Mouse (Mus musculus) hindbrain, embryonic 11.5 days (tissue): ENCODE data around the gene Pga5. TPM values are rescaled to one million over a fixed set of nuclear protein-coding genes. Genes with fewer than 3 reads are reported as not detected.

ENCODE experiments used
- ATAC-seq: fragments of 200-750 bp; cut with Nextera tagmentation; 2 replicates; pipeline ENCODE4 v1.8.0; 2017; ENCODE audit warnings: mild to moderate bottlenecking, moderate TSS enrichment, moderate library complexity; ENCODE audit not compliant: low FRiP score
- DNase-seq: peaks from one replicate; pipeline ENCODE4 v3.0.0-alpha.2; 2015; ENCODE audit warnings: low spot score
- H3K27ac ChIP-seq: fragments of 300-500 bp; sonication (generic); 2 replicates; pipeline ENCODE4 v1.5.1; 2014; ENCODE audit warnings: mild to moderate bottlenecking, low read depth, low read length
- H3K27me3 ChIP-seq: fragments of 300-500 bp; sonication (generic); 2 replicates; pipeline ENCODE4 v1.6.1; 2014; ENCODE audit warnings: mild to moderate bottlenecking, low read length, moderate library complexity, mixed read lengths; ENCODE audit not compliant: control insufficient read depth, insufficient read depth
- H3K36me3 ChIP-seq: fragments of 300-500 bp; sonication (generic); 2 replicates; pipeline ENCODE4 v1.6.1; 2014; ENCODE audit warnings: mild to moderate bottlenecking, low read length, moderate library complexity, mixed read lengths; ENCODE audit not compliant: control insufficient read depth, insufficient read depth
- H3K4me1 ChIP-seq: fragments of 300-500 bp; sonication (generic); replicated peaks from 2 replicates; pipeline ENCODE4 v1.6.1; 2014; ENCODE audit warnings: low read length, mixed read lengths; ENCODE audit not compliant: control insufficient read depth, insufficient read depth
- H3K4me2 ChIP-seq: fragments of 300-500 bp; sonication (generic); replicated peaks from 2 replicates; pipeline ENCODE4 v1.6.1; 2014; ENCODE audit warnings: mild to moderate bottlenecking, low read depth, low read length
- H3K4me3 ChIP-seq: fragments of 300-500 bp; sonication (generic); 2 replicates; pipeline ENCODE4 v1.5.1; 2014; ENCODE audit warnings: low read depth, low read length
- H3K9ac ChIP-seq: fragments of 300-500 bp; sonication (generic); 2 replicates; pipeline ENCODE4 v1.6.1; 2014; ENCODE audit warnings: low read depth, low read length
- H3K9me3 ChIP-seq: fragments of 300-500 bp; sonication (generic); 2 replicates; pipeline ENCODE4 v1.6.1; 2016; ENCODE audit warnings: low read length; ENCODE audit not compliant: control insufficient read depth
- WGBS: fragments of 180-500 bp; shearing (Covaris S2); extraction: QIAGEN DNeasy Blood & Tissue Kit; methylation state at CpG from one replicate; pipeline ENCODE4 v1.1.7; 2014; 5-methylcytosine and 5-hydroxymethylcytosine counted together
- polyA plus RNA-seq: library from polyadenylated mRNA; unstranded; fragments of >200 nt; fragmentation: Nextera tagmentation; extraction: Ambion mirVana; gene quantifications from 2 replicates; pipeline ENCODE4 v1.2.1, GENCODE M21; 2014

The Pga5 gene
- polyA plus RNA-seq, 1 experiment from 2014 or later, result not detected

DNA sequence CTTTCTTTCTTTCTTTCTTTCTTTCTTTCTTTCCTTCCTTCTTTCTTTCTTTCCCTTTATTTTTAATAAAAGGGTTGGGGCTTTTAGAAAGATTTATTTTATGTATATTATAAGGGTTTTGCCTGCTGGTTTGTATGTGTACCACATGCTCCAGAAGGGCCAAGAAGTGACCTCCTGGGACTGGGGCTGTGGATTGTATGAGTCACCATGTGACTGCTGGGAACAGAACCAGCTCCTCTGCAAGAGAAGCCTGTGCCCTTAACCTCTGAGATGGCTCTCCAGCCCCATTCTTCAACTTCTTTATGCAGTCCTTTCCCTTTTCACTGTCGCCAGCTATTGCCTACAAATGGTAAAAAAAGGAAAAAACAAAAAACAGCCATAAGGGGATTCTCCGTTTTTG is 32.3 kb downstream of the Pga5 start:
- ATAC-seq (no peak), DNase-seq (no peak)
- no peak overlapping the region for H3K9ac ChIP-seq
- no peak overlapping the region for H3K4me3 ChIP-seq
- no peaks in the 10 kb centered on the region for H3K27me3 ChIP-seq
- whole genome bisulfite sequencing, result 82% methylated on average over 2 of the region's 2 CpGs
- no peaks in the 10 kb centered on the region for H3K9me3 ChIP-seq
- H3K27ac ChIP-seq, result no peak overlapping the region
- H3K36me3 ChIP-seq, result no peaks in the 10 kb centered on the region
- no peak overlapping the region for H3K4me2 ChIP-seq
- H3K4me1 ChIP-seq, result no peaks in the 10 kb centered on the region

DNA sequence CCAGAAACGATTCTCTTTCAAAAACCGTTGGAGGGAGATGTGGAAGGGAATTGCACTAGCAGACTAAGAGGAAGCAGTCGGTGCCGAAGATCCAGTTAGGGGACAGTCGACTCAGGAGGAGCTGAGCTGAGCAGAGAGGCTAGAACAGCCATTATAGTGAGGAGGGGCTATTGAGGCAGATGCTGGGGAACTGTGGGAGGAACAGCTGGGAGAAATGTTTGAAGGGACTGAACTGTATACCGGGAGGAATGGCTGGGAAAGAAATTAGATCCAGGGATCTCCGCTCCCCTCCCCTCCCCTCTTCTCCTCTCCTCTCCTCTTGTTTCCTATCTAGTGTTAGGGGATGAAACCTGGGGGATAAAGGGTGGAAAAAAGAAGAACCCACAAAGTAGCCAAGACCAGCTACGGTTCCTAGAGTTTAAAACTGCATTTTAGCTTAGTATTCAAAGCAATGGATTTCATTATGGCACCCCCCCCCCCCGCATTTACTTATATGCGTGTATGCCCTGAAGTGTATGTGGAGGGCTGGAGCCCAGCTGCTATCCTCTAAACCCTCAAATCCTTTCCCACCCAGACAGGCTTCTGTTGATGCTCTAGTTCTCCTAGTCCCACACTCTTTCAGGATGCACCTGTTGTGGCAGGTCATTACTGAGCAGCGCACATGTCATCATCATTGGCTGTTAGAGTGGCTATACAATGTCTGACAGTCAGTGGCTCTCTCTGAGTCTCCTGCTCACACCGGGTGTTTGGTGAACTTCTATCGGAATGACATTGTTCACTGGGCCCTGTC is 37.1 kb downstream of the Pga5 start:
- 48% methylated on average over 13 of the region's 13 CpGs for WGBS
- Histone ChIP-seq H3K36me3 (no peaks in the 10 kb centered on the region), H3K27me3 (no peaks in the 10 kb centered on the region), H3K9me3 (no peaks in the 10 kb centered on the region), H3K4me1 (no peaks in the 10 kb centered on the region), H3K4me2 (no peak overlapping the region), H3K27ac (no peak overlapping the region), H3K4me3 (no peak overlapping the region), H3K9ac (no peak overlapping the region)
- DNase-seq (no peak), ATAC-seq (no peak)

DNA sequence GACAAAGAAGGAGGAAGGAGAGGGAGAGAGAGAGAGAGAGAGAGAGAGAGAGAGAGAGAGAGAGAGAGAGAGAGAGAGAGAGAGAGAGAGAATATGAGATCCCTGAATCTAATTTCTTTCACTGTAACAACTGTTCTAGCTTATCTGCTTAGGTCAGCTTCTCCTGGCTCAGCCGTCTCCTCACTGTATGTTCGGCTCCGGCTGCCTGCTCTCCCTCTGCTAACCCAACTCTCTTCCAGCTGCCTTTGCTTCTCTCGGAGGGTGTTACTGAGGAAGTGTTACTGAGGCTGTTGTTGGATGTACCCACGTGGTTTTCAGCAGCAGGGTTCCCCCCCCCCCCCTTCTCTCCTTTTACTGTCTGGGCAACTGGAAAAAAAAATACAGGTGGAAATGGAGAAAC is 37.8 kb downstream of the Pga5 start:
- no peak overlapping the region for H3K4me2 ChIP-seq
- no peaks in the 10 kb centered on the region for H3K4me1 ChIP-seq
- no peaks in the 10 kb centered on the region for H3K27me3 ChIP-seq
- no peak overlapping the region for H3K27ac ChIP-seq
- no peaks in the 10 kb centered on the region for H3K36me3 ChIP-seq
- no peak overlapping the region for H3K9ac ChIP-seq
- no peaks in the 10 kb centered on the region for H3K9me3 ChIP-seq
- DNase-seq (no peak), ATAC-seq (no peak)
- H3K4me3 ChIP-seq, result no peak overlapping the region
- WGBS, result 16% methylated on average over 5 of the region's 5 CpGs

DNA sequence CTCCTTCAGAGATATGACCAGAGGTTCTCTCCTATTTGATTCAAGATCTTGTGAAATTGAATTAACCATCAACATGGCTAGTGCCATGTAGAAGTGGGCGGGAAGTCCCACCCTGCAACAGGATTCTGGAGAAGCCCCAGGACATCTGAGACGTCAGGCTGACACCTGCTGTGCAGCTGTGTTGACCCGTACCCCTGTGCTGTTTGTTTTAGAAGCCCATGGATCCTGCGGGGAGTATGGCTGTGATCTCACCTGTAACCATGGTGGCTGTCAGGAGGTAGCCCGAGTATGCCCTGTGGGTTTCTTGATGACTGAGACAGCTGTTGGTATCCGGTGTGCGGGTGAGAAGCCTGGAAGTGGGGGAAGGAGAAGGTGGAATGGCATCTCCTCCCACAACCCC is 40.0 kb downstream of the Pga5 start:
- peaks cover 5% of the 10 kb centered on the region; the same call in 1 of the 2 replicates for H3K4me1 ChIP-seq
- 49% methylated on average over 7 of the region's 7 CpGs for WGBS
- H3K36me3 ChIP-seq, result no peaks in the 10 kb centered on the region
- ATAC-seq (no peak), DNase-seq (no peak)
- H3K4me3 ChIP-seq, result no peak overlapping the region
- no peaks in the 10 kb centered on the region for H3K27me3 ChIP-seq
- no peak overlapping the region for H3K9ac ChIP-seq
- H3K27ac ChIP-seq, result no peak overlapping the region
- no peak overlapping the region for H3K4me2 ChIP-seq
- no peaks in the 10 kb centered on the region for H3K9me3 ChIP-seq

DNA sequence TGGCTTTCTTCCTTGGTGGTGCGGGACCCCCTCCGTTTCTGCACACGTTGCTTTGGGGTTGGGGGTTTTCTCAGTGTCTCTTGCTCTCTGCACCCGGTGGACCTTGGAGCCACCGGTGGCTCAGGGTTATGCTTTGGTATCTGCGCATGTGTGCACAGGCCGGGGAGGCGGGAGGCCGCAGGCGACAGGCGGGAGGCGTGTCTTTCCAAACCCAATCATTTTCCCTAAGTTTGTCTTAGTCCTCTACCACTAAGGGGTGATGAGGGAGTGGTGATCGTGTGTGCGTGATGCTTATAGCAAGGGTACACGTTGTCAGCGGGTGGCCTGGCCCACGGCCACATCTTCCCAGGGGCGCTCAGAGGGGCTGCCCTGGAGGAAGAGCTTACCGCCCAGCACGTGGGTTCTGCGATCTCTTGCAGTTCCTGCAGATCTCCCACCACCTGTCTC is 43.0 kb downstream of the Pga5 start:
- H3K36me3 ChIP-seq, result no peaks in the 10 kb centered on the region
- peak overlapping the region; percentile 48 for H3K9ac ChIP-seq
- DNase-seq, result peak; percentile 62
- no peaks in the 10 kb centered on the region for H3K9me3 ChIP-seq
- no peaks in the 10 kb centered on the region for H3K27me3 ChIP-seq
- peak; percentile 84 for ATAC-seq
- 4% methylated on average over 21 of the region's 21 CpGs for WGBS
- no peak overlapping the region for H3K27ac ChIP-seq
- peak overlapping the region; percentile 32 for H3K4me3 ChIP-seq
- H3K4me1 ChIP-seq, result peaks cover 5% of the 10 kb centered on the region; the same call in 1 of the 2 replicates
- H3K4me2 ChIP-seq, result peak overlapping the region; percentile 85

DNA sequence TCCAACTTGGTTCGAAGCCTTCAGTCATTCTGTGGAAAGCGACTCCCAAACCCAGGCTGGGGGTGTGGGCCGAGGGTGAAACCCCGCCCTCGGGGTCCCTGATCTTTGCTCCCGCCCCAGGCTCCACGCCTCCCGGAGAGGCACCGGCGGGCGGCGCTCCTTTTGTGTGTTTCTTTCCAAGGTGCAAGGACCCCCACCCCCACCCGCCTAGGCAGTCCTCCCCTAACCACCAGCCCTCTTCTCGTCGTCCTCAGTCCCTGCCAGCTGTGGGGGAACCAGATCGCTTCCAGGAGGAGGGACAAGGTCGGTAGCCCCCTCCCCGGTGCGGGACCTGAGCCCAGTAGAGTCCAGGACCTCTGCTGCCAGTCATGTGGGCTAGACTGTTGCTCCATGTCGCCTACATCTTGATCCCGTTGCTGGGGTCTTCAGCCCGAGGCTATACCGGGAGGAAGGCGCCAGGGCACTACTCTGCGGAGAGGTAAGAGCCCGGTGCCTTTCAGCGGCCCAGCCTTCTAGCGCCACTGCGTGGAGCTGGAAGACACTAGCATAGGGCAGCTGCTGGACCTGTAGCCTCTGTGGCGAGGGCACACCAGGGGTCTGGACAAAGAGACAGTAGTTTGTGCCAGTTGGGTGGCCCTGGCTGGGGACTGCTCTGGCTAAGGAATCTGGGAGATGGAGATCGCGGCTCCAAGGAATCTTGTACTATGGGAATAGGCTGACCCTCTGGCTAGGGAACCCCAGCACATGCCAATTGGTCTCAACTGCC is 43.6 kb downstream of the Pga5 start, which contains the start of gene Vwce:
TSS of gene Vwce (plus strand) at position 108 of the 766 bp plus-strand sequence.
- Histone ChIP-seq H3K9ac (peak within 1 kb of the TSS; percentile 48), H3K36me3 (no peaks in the 10 kb centered on the region), H3K4me1 (peaks cover 5% of the 10 kb centered on the region; the same call in 1 of the 2 replicates), H3K4me2 (peak within 1 kb of the TSS; percentile 85), H3K27me3 (no peaks in the 10 kb centered on the region), H3K4me3 (peak within 1 kb of the TSS; percentile 32), H3K9me3 (no peaks in the 10 kb centered on the region), H3K27ac (no peak within 1 kb of the TSS)
- WGBS, result 2% methylated on average over 32 of the region's 32 CpGs
- peak; percentile 66 for DNase-seq
- ATAC-seq, result peak; percentile 82

Other genes starting within 250 kb of the Pga5 start
- gene Lrrc10b, start 220.6 kb downstream of the Pga5 start, polyA plus RNA-seq, result 0.59 and 0.69 TPM in 2 replicates
- 1.7 TPM in 2 replicates for gene Ppp1r32, start 195.1 kb downstream of the Pga5 start, polyA plus RNA-seq
- gene Cpsf7, start 152.8 kb downstream of the Pga5 start, polyA plus RNA-seq, result 60.9 and 65.4 TPM in 2 replicates
- 60.9 and 62.6 TPM in 2 replicates for gene Sdhaf2, start 151.9 kb downstream of the Pga5 start, polyA plus RNA-seq
- 61.2 and 63.7 TPM in 2 replicates for gene Tmem216, start 121.8 kb downstream of the Pga5 start, polyA plus RNA-seq
- gene Cyb561a3, start 100.9 kb downstream of the Pga5 start, polyA plus RNA-seq, result 12.5 and 17.0 TPM in 2 replicates
- 58.7 and 62.3 TPM in 2 replicates for gene Tmem138, start 100.7 kb downstream of the Pga5 start, polyA plus RNA-seq
- gene Ddb1, start 72.7 kb downstream of the Pga5 start, polyA plus RNA-seq, result 303 and 389 TPM in 2 replicates
- gene Tkfc, start 72.4 kb downstream of the Pga5 start, polyA plus RNA-seq, result 20.3 and 23.0 TPM in 2 replicates
- 0.25 and 0.86 TPM in 2 replicates for gene Vwce, start 43.9 kb downstream of the Pga5 start, polyA plus RNA-seq
- gene Vps37c, start 10.7 kb upstream of the Pga5 start, polyA plus RNA-seq, result 23.9 and 27.2 TPM in 2 replicates
- not detected in 2 replicates for gene Cd5, start 60.9 kb upstream of the Pga5 start, polyA plus RNA-seq
- not detected in 2 replicates for gene Cd6, start 152.0 kb upstream of the Pga5 start, polyA plus RNA-seq
- gene Slc15a3, start 161.7 kb upstream of the Pga5 start, polyA plus RNA-seq, result 0.13 and 0.37 TPM in 2 replicates
- 56.2 and 61.3 TPM in 2 replicates for gene Tmem132a, start 191.9 kb upstream of the Pga5 start, polyA plus RNA-seq
- gene Tmem109, start 203.9 kb upstream of the Pga5 start, polyA plus RNA-seq, result 44.1 and 44.9 TPM in 2 replicates
- gene Prpf19, start 217.2 kb upstream of the Pga5 start, polyA plus RNA-seq, result 50.4 and 58.6 TPM in 2 replicates
- gene Zp1, start 242.6 kb upstream of the Pga5 start, polyA plus RNA-seq, result not detected in 2 replicates